ENCODE assay signal across 25 mouse cellular contexts in the genomic region with DNA sequence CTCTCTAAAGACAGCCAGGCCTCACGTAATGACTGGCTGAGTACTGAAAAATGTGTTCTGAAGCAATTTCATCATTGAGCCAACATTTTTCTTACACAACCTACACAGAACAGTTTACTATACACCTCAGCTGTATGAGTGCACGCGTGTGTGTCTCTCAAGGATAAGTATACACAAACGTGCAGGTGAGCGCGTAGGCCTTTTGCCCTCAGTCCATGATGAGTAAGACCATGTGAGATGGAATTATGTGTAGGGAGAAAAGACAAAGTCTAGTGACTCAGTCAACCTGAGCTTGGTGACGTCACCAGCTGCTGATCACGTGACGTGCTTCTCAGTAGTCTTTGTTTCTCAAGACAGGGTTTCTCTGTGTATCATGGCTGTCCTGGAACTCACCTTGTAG. TPM values are rescaled to one million over a fixed set of nuclear protein-coding genes. Genes with fewer than 3 reads are reported as not detected.
DNase-seq lines count a peak whose midpoint lies in the region; ATAC-seq and TF ChIP-seq lines count a peak whose summit lies in the region.
"Had no signal": no experiment of that assay in that cellular context is flagged by ENCODE, and none has a peak within 500 bp of the region (broad histone marks: within the 10 kb centered on the region; RNA-seq: fewer than 3 reads in every experiment).

No protein-coding gene starts in this region.

- H3K36me3 ChIP-seq in C2C12 (ENCODE audit: control insufficient read depth, insufficient read depth): no peaks in the 10 kb centered on the region
- H3K36me3 ChIP-seq in CH12.LX (replicated peaks in 1 of 2; ENCODE audit: control insufficient read depth in 1 of 2, insufficient read depth in 1 of 2, low read length in 1 of 2): no peaks in the 10 kb centered on the region
- no peaks in the 10 kb centered on the region for H3K36me3 ChIP-seq in stomach, postnatal 0 days (ENCODE audit: control insufficient read depth, insufficient read depth, low read length)
- H3K36me3 ChIP-seq in forebrain, embryonic 10.5 days (replicated peaks): no peaks in the 10 kb centered on the region
- H3K36me3 ChIP-seq: embryonic facial prominence, embryonic 13.5 days; embryonic facial prominence, embryonic 15.5 days; forebrain, embryonic 12.5 days had no signal

- no peaks in the 10 kb centered on the region for H3K9me3 ChIP-seq in CH12.LX (replicated peaks; ENCODE audit: low read length)
- H3K9me3 ChIP-seq in stomach, postnatal 0 days (ENCODE audit: control insufficient read depth, low read length): no peaks in the 10 kb centered on the region
- H3K9me3 ChIP-seq in forebrain, embryonic 10.5 days: no peaks in the 10 kb centered on the region
- H3K9me3 ChIP-seq: embryonic facial prominence, embryonic 13.5 days; embryonic facial prominence, embryonic 15.5 days; forebrain, embryonic 12.5 days had no signal

- H3K4me1 ChIP-seq in CH12.LX (ENCODE audit: control insufficient read depth in 1 of 2, insufficient read depth in 2 of 2): peaks cover 0 to 28% of the 10 kb centered on the region in 2 experiments; a peak in 2 of 4 replicates
- no peaks in the 10 kb centered on the region for H3K4me1 ChIP-seq in stomach, postnatal 0 days (replicated peaks; ENCODE audit: control insufficient read depth, insufficient read depth)
- H3K4me1 ChIP-seq in forebrain, embryonic 10.5 days: peaks cover 8% of the 10 kb centered on the region
- H3K4me1 ChIP-seq: embryonic facial prominence, embryonic 13.5 days; embryonic facial prominence, embryonic 15.5 days had no signal

- no peak overlapping the region for H3K27ac ChIP-seq in CH12.LX (ENCODE audit: insufficient read depth, low read depth)
- no peak overlapping the region for H3K27ac ChIP-seq in stomach, postnatal 0 days (replicated peaks)
- no peak overlapping the region for H3K27ac ChIP-seq in forebrain, embryonic 10.5 days
- H3K27ac ChIP-seq: embryonic facial prominence, embryonic 13.5 days; embryonic facial prominence, embryonic 15.5 days; forebrain, embryonic 12.5 days had no signal

- no peak for TF ChIP-seq CTCF in C2C12 (IDR thresholded peaks at IDR 0.05; ENCODE audit: control insufficient read depth, insufficient read depth, insufficient read length)
- no peak for TF ChIP-seq CTCF in CH12.LX (conservative IDR thresholded peaks at IDR 0.05 in 1 of 2, IDR thresholded peaks at IDR 0.05 in 1 of 2; ENCODE audit: low read depth in 2 of 2, low read length in 2 of 2)
- TF ChIP-seq CTCF in stomach, postnatal 0 days (IDR thresholded peaks at IDR 0.05; ENCODE audit: low read depth): no peak

- no peak overlapping the region for H3K4me2 ChIP-seq in CH12.LX (ENCODE audit: insufficient read depth, low read depth, poor library complexity, severe bottlenecking)
- no peak overlapping the region for H3K4me2 ChIP-seq in stomach, postnatal 0 days (replicated peaks; ENCODE audit: low read depth)
- H3K4me2 ChIP-seq: embryonic facial prominence, embryonic 13.5 days; embryonic facial prominence, embryonic 15.5 days; forebrain, embryonic 12.5 days had no signal

- TF ChIP-seq EP300 in CH12.LX (IDR thresholded peaks at IDR 0.05; ENCODE audit: low read length): no peak
- TF ChIP-seq EP300 in stomach, postnatal 0 days (optimal IDR thresholded peaks at IDR 0.05): no peak

- H3K27me3 ChIP-seq in C2C12 (ENCODE audit: control insufficient read depth, insufficient read depth, insufficient read length) (no peaks in the 10 kb centered on the region), CH12.LX (replicated peaks) (no peaks in the 10 kb centered on the region)
- no peaks in the 10 kb centered on the region for H3K27me3 ChIP-seq in stomach, postnatal 0 days (ENCODE audit: control insufficient read depth, insufficient read depth, low read length)
- no peaks in the 10 kb centered on the region for H3K27me3 ChIP-seq in forebrain, embryonic 10.5 days (ENCODE audit: poor library complexity, severe bottlenecking)
- H3K27me3 ChIP-seq: embryonic facial prominence, embryonic 13.5 days; embryonic facial prominence, embryonic 15.5 days; forebrain, embryonic 12.5 days; Patski had no signal

- TF ChIP-seq RAD21 in CH12.LX (IDR thresholded peaks at IDR 0.05; ENCODE audit: low read depth, low read length): no peak

- TF ChIP-seq POLR2A in CH12.LX (IDR thresholded peaks at IDR 0.05; ENCODE audit: low read depth, low read length): no peak

- H3K4me3 ChIP-seq in C2C12 (ENCODE audit: insufficient read depth, poor library complexity, severe bottlenecking) (no peak overlapping the region), CH12.LX (replicated peaks in 1 of 3; ENCODE audit: low read depth in 2 of 3, low read length in 2 of 3, poor library complexity in 1 of 3) (no peak overlapping the region)
- no peak overlapping the region for H3K4me3 ChIP-seq in stomach, postnatal 0 days (ENCODE audit: low read depth, low read length)
- no peak overlapping the region for H3K4me3 ChIP-seq in forebrain, embryonic 10.5 days
- H3K4me3 ChIP-seq: embryonic facial prominence, embryonic 13.5 days; embryonic facial prominence, embryonic 15.5 days; erythroblast, embryonic 14.5 days; forebrain, embryonic 12.5 days had no signal

- no peaks in the 10 kb centered on the region for H3K79me2 ChIP-seq in C2C12 (ENCODE audit: control insufficient read depth, insufficient read depth)
- no peaks in the 10 kb centered on the region for H3K79me2 ChIP-seq in CH12.LX (replicated peaks; ENCODE audit: control insufficient read depth, extremely low read depth, insufficient read depth, poor library complexity, severe bottlenecking)

- in situ Hi-C loops in CH12.LX (cut with MboI; ENCODE audit: low pct_ligation_motif_present, low pct_unique_long_range_greater_than_20kb, low sequenced_read_pairs): no loop called here

- 85% methylated on average over 9 of the region's 9 CpGs for WGBS in stomach, postnatal 0 days
- 96% methylated on average over 9 of the region's 9 CpGs for WGBS in forebrain, embryonic 10.5 days

- dilution Hi-C loops in CH12.LX (cut with MboI; ENCODE audit: extremely low pct_ligation_motif_present, extremely low pct_unique_long_range_greater_than_20kb, low sequenced_read_pairs): no loop called here

- H3ac ChIP-seq in C2C12 (ENCODE audit: control insufficient read depth, insufficient read length, low read depth): no peak overlapping the region

- peak; percentile 68 for ATAC-seq in stomach, postnatal 0 days (ENCODE audit: low FRiP score, low TSS enrichment)
- ATAC-seq: activated CD4-positive, CD25-positive, alpha-beta regulatory T cell, adult 4 months; CD4-positive, CD25-positive, alpha-beta regulatory T cell, adult 4 months; forebrain, embryonic 14.5 days; forebrain, embryonic 16.5 days; Patski had no signal

- DNase-seq in CH12.LX (ENCODE audit: extremely low read depth): no peak
- DNase-seq in fat pad, adult 2 months (ENCODE audit: extremely low read depth, low read depth, low spot score): peak; percentile 43
- peak; percentile 28 for DNase-seq in stomach, postnatal 0 days (ENCODE audit: low spot score)
- DNase-seq in lung, postnatal 25 days (ENCODE audit: low spot score): no peak
- no peak for DNase-seq in lung, postnatal 14 days
- no peak for DNase-seq in forebrain, embryonic 10.5 days (ENCODE audit: extremely low spot score, low spot score)
- DNase-seq: adrenal gland, adult 8-10 months; adrenal gland, postnatal 14 days; adrenal gland, postnatal 36 days; cerebellum, adult 18-20 months; cerebellum, adult 8-10 months; cerebellum, adult 9-11 months; cerebellum, postnatal 14 days; cerebellum, postnatal 36 days; embryo, embryonic 11 days had no signal

- no peak overlapping the region for H3K9ac ChIP-seq in CH12.LX (ENCODE audit: insufficient read depth, low read depth)
- no peak overlapping the region for H3K9ac ChIP-seq in stomach, postnatal 0 days (ENCODE audit: low read length)
- H3K9ac ChIP-seq: embryonic facial prominence, embryonic 13.5 days; embryonic facial prominence, embryonic 15.5 days; forebrain, embryonic 12.5 days had no signal

- H3K79me3 ChIP-seq in C2C12 (ENCODE audit: low read depth): no peaks in the 10 kb centered on the region

TF ChIP-seq in C2C12, 6 proteins besides CTCF, POLR2A, EP300 and RAD21:
- TF ChIP-seq USF1 (IDR thresholded peaks at IDR 0.05; ENCODE audit: low read depth) (peak; percentile 13), MYOD1 (IDR thresholded peaks at IDR 0.05; ENCODE audit: control insufficient read depth, insufficient read length, low read depth) (no peak)
TF ChIP-seq in C2C12: peak in this region for 1.

TF ChIP-seq in CH12.LX, 34 proteins besides CTCF, POLR2A, EP300 and RAD21:
- TF ChIP-seq NRF1 (IDR thresholded peaks at IDR 0.05; ENCODE audit: low read depth, low read length): no peak
- TF ChIP-seq RCOR1 (conservative IDR thresholded peaks at IDR 0.05; ENCODE audit: low read depth, low read length): no peak
- 0 out of 2 replicates have a peak, but pooled peaks have one; percentile 17 for TF ChIP-seq USF2 (conservative IDR thresholded peaks at IDR 0.05; ENCODE audit: low read depth, low read length)
- peak; percentile 29; the same call in 1 of the 2 replicates for TF ChIP-seq USF1 (IDR thresholded peaks at IDR 0.05; ENCODE audit: low read depth, low read length)
- no peak for TF ChIP-seq MAZ (IDR thresholded peaks at IDR 0.05; ENCODE audit: low read depth, low read length)
- TF ChIP-seq TCF12 (IDR thresholded peaks at IDR 0.05; ENCODE audit: low read depth, low read length): no peak
- TF ChIP-seq CHD1 (IDR thresholded peaks at IDR 0.05; ENCODE audit: low read depth, low read length): no peak
- no peak for TF ChIP-seq ZKSCAN1 (IDR thresholded peaks at IDR 0.05; ENCODE audit: borderline replicate concordance, low read depth, low read length)

RNA-seq across cellular contexts. Expression of a gene that starts 7.3 kb away (rescaled TPM):
- polyA plus RNA-seq in C2C12 (2012; fragmentation: generic; extraction: Trizol): 22.6 TPM
- 8.6 and 9.8 TPM in 2 replicates for total RNA-seq in CH12.LX (2012; rRNA removed)
- 19.3 and 22.5 TPM in 2 replicates for total RNA-seq in CH12.LX (2014; rRNA removed)
- 27.2 and 28.2 TPM in 2 replicates for polyA plus RNA-seq in CH12.LX (2012; ENCODE audit: insufficient read length, low read depth)
- 33.8 and 34.3 TPM in 2 replicates for polyA plus RNA-seq in stomach, postnatal 0 days (2015; fragmentation: Nextera tagmentation; extraction: Ambion mirVana)
- 25.8 and 27.0 TPM in 2 replicates for polyA plus RNA-seq in forebrain, embryonic 10.5 days (2016; fragmentation: Nextera tagmentation; extraction: Ambion mirVana)

Comparison
In these comparisons a context has a peak if more than half of its experiments do, and no peak if none do; other contexts are left out.
1. DNase-seq: peak in fat pad, adult 2 months (single experiment) and stomach, postnatal 0 days (single experiment); none in CH12.LX (single experiment), lung, postnatal 25 days (single experiment), lung, postnatal 14 days (single experiment) and forebrain, embryonic 10.5 days (single experiment).